Mouse (Mus musculus) thymus, adult 18-20 months (tissue): ENCODE data around the gene Grik3.
"Not testable (repeated sequence)": the region's sequence is repeated elsewhere in the genome, so short reads cannot be mapped to it uniquely, and the experiment has no call there.

Experiments
- DNase-seq, 2 experiments: peaks; one replicate each; pipeline ENCODE4 v3.0.0; 2022; ENCODE audit warnings: mixed read lengths in 2 of 2

Grik3 gene

GRCm38 (mm10) chr4:125600642-125601041 lies 110.1 kb downstream of the Grik3 start:
- no peak for DNase-seq

GRCm38 (mm10) chr4:125601301-125601700 lies 110.8 kb downstream of the Grik3 start:
- DNase-seq = no peak

- no peak for DNase-seq
Observed at GRCm38 (mm10) chr4:125604494-125604893, 114.0 kb downstream of the Grik3 start.

DNA sequence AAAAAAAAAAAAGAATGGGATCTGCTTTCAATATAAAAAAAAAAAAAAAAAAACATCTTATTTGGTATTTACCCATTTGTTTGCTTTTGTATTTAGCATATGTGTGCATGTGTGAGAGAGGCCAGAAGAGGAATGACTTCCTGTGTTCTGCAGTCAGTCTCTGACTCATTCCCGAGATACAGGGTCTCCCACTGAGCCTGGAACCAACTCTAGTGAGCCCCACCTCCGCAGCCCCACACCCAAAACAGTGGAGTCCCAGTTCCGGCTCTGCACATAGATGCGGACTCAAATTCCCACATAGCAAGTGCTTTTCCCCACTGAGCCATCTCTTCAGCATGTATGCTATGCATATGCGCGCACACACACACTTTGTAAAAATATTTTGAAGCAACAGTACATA lies 115.6 kb downstream of the Grik3 start:
- DNase-seq = no peak

DNA sequence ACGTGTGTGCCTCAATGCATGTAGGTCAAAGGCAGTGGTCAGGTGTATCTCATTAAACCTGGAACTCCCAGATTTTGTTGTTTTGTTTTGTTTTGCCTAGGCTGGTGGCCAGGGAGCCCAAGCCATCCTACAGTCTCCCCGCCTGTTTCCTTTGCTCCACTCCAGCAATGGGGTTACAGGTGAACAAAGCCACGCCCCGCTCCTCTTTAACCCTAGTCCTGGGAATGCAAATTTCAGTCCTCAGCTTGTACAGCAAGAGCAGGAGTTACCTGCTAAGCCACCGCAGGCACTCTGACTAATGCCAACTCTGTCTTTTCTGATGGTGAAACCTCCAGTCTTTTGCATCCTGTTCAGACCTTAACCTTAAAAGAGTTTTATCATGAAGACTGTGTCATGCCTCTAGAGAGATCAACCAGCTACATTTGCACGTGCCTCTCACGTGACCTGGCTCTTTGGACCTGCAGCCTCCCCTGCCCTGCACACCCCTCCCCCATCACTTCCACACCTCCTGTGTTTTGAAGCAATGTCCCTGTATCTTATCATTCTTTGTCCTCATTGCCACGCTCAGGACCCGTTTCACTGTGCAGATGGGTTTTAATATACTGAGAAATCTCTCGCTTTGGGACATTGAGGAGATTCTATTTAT lies 117.0 kb downstream of the Grik3 start:
- no peak for DNase-seq

DNA sequence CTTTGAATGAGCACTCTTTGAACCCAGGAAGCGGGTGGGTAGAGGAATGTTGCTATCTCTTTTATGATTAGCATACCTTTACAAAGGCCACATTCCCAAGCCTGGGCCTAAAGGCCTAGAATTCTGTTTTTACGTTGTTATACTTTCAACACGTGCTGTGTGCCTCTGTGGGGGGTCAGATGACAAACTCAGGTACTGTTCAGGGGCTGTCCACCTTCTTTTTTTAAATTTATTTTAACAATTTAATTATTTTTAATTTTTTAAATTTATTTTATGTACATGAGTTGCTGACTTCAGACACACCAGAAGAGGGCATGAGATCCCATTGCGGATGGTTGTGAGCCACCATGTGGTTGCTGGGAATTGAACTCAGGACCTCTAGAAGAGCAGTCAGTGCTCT lies 118.4 kb downstream of the Grik3 start:
- not testable (repeated sequence) for DNase-seq

DNA sequence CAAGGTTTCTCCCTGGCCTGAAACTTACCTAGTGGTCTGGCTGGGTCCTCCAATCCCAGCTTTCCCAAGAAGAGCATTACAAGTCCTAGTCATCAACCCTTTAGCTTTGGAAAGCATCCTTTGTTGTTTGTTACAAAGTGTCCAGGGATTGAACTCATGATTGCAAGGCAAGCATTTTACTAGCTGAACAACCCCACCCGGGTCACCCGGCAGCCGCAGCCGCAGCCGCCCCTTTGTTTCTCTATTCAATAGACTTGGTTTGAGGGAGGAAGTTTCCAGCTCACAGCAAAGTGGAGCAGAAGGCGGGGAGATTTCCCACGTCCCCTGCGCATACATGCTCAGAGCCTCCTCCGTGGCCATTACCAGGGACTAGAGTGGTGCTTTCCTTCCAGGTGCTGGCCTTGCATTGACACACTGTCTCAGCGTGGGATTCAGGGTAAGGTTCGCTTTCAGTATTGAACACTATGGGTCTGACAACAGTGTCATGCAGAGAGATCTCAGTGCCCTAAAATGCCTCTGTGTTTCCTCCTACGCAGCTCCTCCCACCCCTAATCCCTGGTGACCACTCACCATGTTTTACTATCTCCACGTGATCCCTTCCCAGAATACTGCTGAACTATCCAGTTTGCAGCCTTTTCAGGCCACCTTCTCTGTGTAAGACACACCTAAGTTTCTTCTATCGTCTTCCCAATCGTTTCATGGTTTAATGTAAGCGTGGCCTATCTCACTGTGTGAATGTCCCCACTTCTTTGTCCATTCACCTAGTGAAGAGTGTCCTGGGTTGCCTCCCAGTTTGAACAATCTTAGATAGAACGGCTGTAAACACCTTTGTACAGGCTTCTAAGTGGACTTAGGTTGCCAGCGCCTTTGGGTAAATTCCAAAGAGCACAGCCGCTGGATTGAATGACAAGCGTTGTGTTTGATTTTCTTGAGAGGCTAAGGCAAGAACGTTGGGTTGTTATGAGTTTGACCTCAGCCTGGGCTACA lies 119.1 kb downstream of the Grik3 start:
- no peak for DNase-seq

DNA sequence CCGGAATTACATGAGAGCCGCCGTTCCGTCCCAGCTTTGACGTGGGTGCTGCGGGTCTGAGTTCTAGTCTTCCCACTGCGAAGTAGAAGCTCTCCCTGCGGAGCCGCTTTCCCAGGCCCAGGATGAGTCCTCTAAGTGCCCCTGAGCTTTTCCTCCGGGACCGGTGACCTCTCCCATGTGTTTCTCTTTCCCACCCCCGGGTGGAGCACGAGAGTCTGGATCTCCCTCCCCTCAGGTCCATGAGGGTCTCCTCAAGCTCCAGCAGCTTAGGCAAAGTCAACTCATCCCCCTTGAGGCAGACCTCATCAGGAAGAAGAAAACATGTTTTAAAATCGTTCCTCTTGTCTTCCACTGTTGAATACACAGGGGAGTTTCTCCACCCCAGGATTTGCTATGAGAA lies 127.4 kb downstream of the Grik3 start:
- no peak for DNase-seq

DNA sequence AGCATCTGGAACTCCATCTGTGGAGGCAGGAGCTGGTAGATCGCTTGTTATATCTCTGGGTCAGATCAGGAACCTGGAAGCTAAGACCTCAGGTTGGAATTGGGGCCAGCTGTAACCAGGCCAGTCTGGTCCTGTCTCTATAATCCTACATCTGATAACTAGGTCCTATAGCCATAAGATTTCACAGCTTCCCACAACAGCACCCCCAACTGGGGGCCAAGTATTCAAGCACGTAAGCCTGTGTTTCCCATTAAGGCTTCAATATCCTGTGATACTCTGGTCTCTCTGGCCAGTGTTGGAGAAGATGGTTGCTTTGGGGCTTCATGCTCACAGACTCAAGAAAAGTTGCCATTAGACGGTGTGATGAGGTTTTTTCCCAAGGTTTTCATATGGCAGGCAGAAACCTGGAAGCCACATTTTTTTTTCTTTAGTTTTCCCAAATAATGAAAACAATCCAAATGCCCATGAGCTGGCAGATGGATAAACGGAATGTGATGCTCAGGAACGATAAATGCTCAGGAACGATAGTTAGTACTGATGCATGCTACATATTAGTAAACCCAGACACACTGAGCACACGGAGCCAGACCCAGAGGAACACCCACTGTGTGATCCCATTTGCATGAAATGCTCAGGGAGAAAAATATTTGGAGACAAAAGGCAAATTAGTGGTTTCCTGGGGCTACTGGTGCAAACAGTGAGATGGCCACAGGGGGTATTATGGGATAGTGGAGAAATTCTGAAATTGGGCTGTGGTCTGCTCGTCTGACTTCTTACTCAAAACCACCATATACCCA lies 128.2 kb downstream of the Grik3 start:
- no peak for DNase-seq

GRCm38 (mm10) chr4:125624885-125625678 lies 134.6 kb downstream of the Grik3 start:
- no peak for DNase-seq

GRCm38 (mm10) chr4:125629544-125629943 lies 139.0 kb downstream of the Grik3 start:
- no peak for DNase-seq

DNA sequence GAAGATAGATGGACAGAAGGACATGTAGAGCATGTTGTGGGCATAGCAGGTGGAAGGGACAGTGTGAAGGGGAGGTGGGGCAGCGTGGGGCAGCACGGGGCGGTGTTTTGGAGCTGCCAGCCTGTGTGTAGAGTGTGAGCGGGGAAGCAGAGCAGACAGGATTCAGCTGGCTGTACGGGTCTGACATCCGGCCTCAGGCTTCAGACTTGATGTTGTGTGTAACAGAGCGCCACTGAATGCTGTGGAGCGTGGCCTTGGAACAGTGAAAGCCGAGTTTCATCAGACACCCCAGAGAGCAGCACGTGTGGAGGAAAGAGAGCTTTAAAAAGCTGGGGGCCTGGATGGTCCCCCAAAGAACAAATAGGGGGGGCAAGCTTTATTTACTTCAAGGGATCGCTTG lies 144.5 kb downstream of the Grik3 start:
- DNase-seq = no peak

GRCm38 (mm10) chr4:125636616-125637304 lies 146.3 kb downstream of the Grik3 start:
- no peak for DNase-seq

GRCm38 (mm10) chr4:125637364-125637763 lies 146.9 kb downstream of the Grik3 start:
- no peak for DNase-seq

- no peak for DNase-seq
Observed at GRCm38 (mm10) chr4:125640520-125640919, 150.0 kb downstream of the Grik3 start.

DNA sequence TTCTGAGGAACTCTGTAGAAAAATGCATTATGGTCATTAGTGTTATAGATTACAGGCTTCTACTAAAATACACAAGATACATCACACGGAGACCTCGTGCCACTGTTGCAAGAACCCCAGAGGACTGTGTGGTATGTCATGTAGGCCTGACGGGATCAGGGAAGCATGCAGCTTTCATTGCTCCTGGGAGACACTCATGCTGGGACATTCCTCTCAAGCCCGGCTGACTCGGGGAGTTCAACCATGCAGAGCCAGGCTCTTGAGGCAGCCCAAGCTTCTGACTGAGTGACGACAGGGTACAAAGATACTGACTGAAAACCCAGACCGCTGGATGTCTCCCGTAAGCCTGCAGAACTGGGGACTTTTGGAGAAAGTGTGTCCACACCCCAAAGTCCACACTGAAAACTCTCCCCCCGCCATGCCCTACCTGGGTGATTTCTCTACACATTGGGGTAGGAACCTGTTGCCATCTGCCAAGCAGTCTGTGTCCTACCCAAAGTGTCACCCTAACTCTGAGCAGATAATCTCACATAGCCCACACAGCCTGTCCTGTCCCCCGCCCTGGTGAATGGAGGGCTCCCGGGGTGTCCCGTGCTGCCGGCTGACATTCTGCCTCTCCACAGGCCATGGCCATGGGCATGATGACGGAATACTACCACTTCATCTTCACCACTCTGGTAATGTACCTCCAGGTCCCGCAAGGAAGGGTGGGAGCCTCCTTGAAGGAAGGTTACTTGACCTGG lies 150.6 kb downstream of the Grik3 start:
- DNase-seq = no peak

GRCm38 (mm10) chr4:125644581-125645568 lies 154.4 kb downstream of the Grik3 start:
- no peak for DNase-seq

DNA sequence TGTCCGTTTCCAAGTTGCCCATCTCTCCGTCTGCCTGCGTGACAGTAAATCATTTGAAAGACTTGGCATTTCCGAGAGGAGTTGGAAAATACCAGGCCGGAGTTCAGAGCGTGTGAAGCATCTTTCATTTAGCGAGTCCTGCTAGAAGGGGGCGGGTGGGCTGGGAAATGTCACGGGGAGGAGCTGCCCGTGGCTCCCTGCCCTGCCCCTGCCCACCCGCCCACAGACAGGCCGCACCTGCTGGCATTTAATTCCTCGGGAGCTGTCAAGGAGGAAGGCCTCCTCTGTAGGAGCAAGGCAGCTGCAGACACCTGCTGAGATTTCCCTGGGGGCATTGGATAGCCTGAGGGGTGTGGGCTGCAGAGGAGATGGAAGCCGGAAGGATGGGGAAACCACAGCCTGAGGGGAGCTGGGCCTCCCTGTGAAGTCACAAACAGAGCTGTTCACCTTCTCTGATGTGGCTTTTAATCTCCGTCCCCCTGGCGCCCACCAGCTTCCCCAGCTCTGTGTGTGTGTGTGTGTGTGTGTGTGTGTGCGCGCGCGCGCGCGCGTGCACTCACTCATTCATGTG lies 161.3 kb downstream of the Grik3 start:
- no peak for DNase-seq

DNA sequence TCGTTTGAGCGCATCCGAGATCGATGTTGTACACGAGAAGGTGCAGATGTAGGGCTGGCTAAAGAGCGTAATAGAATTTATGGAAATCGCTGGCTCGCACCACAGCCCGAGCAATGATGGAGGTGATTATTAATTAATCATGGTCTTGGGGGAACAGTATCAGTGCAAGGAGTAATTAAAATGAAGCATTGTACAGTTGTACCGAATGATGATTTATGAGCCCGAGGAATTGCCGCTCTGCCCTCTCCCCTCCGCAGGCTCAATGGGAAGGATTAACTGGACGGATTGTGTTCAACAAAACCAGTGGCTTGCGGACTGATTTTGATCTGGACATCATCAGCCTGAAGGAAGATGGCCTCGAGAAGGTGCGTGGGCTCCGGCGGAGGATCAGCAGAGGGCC lies 165.5 kb downstream of the Grik3 start:
- DNase-seq = no peak
